Mouse (Mus musculus) ES-E14 (cell line): ENCODE measurements at regions not wholly inside any gene's neighbourhood (a gene's known extent, or its start where the extent isn't known, plus 50 kb on each side); places are given as distances from the start of the nearest gene placed in this dataset.

Experiments
- HCFC1 ChIP-seq: IDR thresholded peaks from 2 replicates; pipeline ENCODE4 v1.6.1; 2012; ENCODE audit warnings: low read length, inconsistent platforms, borderline replicate concordance; ENCODE audit not compliant: insufficient read depth
- ZC3H11A ChIP-seq: IDR thresholded peaks from 2 replicates; pipeline ENCODE4 v1.6.1; 2012; ENCODE audit warnings: low read depth, mild to moderate bottlenecking, inconsistent platforms, low read length, borderline replicate concordance
- ZNF384 ChIP-seq: IDR thresholded peaks from 2 replicates; pipeline ENCODE4 v1.6.1; 2012; ENCODE audit warnings: low read depth, low read length, inconsistent platforms

- TF ChIP-seq HCFC1 (no peak), ZC3H11A (no peak), ZNF384 (no peak)
Measured at GRCm38 (mm10) chr10:21752392-21752791, 129.6 kb upstream of the Sgk1 start.
